8 mouse cellular contexts compared by ENCODE assay signal in the genomic region with DNA sequence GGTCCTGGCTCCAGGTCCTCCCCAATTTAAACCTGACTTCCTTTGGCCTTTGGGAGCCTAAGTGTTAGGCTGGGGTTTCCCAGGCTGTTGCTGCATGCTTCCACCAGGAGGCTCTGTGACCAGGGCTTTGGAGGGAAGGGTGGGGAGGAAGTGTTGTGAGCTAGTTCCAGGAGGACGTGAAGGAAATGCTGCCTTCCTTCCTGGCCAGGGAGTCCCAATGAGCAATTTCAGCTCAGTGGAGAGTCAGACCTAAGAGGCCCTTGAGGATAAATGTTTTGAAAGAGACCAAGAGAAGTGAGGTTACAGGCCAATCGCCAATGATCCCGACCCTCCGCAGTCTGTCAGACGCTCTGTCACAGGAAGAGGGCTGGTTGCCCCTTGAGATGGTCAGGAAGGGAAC. TPM values are rescaled to one million over a fixed set of nuclear protein-coding genes. Genes with fewer than 3 reads are reported as not detected.
A peak's percentile ranks its signal among the peaks of the same experiment; 100 is the strongest.
DNase-seq lines count a peak whose midpoint lies in the region; ATAC-seq and TF ChIP-seq lines count a peak whose summit lies in the region.

No protein-coding gene starts in this region.

- DNase-seq in urinary bladder, adult 18-20 months (ENCODE audit: low spot score in 2 of 2): peak; percentile 32 to 63
- DNase-seq in urinary bladder, postnatal 10 days (ENCODE audit: low spot score): no peak
- peak; percentile 77 for DNase-seq in embryo, embryonic 10.5 days (ENCODE audit: low spot score)
- peak; percentile 62 to 79 for DNase-seq in gastrocnemius, postnatal 36 days
- DNase-seq in limb, embryonic 11.5 days (ENCODE audit: low spot score): peak; percentile 64
- peak; percentile 70 for DNase-seq in stomach, postnatal 0 days (ENCODE audit: low spot score)

- H3K4me3 ChIP-seq in intestine, embryonic 15.5 days (replicated peaks): no peak overlapping the region
- H3K4me3 ChIP-seq in limb, embryonic 11.5 days (ENCODE audit: low read depth, low read length): no peak overlapping the region
- no peak overlapping the region for H3K4me3 ChIP-seq in midbrain, embryonic 13.5 days (replicated peaks)
- H3K4me3 ChIP-seq in stomach, postnatal 0 days (ENCODE audit: low read depth, low read length): no peak overlapping the region

- peaks cover 18% of the 10 kb centered on the region for H3K4me1 ChIP-seq in intestine, embryonic 15.5 days (replicated peaks)
- H3K4me1 ChIP-seq in limb, embryonic 11.5 days (ENCODE audit: control insufficient read depth, insufficient read depth, low read length): 0 out of 2 replicates have a peak, but pooled peaks cover 2% of the 10 kb centered on the region
- peaks cover 10% of the 10 kb centered on the region for H3K4me1 ChIP-seq in midbrain, embryonic 13.5 days (replicated peaks)
- H3K4me1 ChIP-seq in stomach, postnatal 0 days (replicated peaks; ENCODE audit: control insufficient read depth, insufficient read depth): 0 out of 2 replicates have a peak, but pooled peaks cover 2% of the 10 kb centered on the region

- peak; percentile 42 for ATAC-seq in intestine, embryonic 15.5 days
- no peak for ATAC-seq in limb, embryonic 11.5 days (ENCODE audit: insufficient number of reproducible peaks, low FRiP score, low TSS enrichment, low read depth)
- ATAC-seq in midbrain, embryonic 13.5 days: peak; percentile 15; the same call in 1 of the 2 replicates
- ATAC-seq in stomach, postnatal 0 days (ENCODE audit: low FRiP score, low TSS enrichment): peak; percentile 68

- H3K27me3 ChIP-seq in intestine, embryonic 15.5 days (replicated peaks): no peaks in the 10 kb centered on the region
- H3K27me3 ChIP-seq in limb, embryonic 11.5 days (ENCODE audit: control insufficient read depth, insufficient read depth, low read length): 0 out of 2 replicates have a peak, but pooled peaks cover 3% of the 10 kb centered on the region
- peaks cover 20% of the 10 kb centered on the region for H3K27me3 ChIP-seq in midbrain, embryonic 13.5 days
- H3K27me3 ChIP-seq in stomach, postnatal 0 days (ENCODE audit: control insufficient read depth, insufficient read depth, low read length): no peaks in the 10 kb centered on the region

- H3K4me2 ChIP-seq in intestine, embryonic 15.5 days (replicated peaks): peak overlapping the region; percentile 42
- H3K4me2 ChIP-seq in limb, embryonic 11.5 days (ENCODE audit: low read depth, severe bottlenecking): peak overlapping the region; percentile 27; the same call in 1 of the 2 replicates
- peak overlapping the region; percentile 23 for H3K4me2 ChIP-seq in midbrain, embryonic 13.5 days (replicated peaks)
- H3K4me2 ChIP-seq in stomach, postnatal 0 days (replicated peaks; ENCODE audit: low read depth): peak overlapping the region; percentile 24; the same call in 1 of the 2 replicates

- WGBS in intestine, embryonic 15.5 days: 31% methylated on average over 5 of the region's 5 CpGs
- WGBS in limb, embryonic 11.5 days: 28% methylated on average over 5 of the region's 5 CpGs
- 24% methylated on average over 5 of the region's 5 CpGs for WGBS in midbrain, embryonic 13.5 days
- 27% methylated on average over 5 of the region's 5 CpGs for WGBS in stomach, postnatal 0 days

- no peak for TF ChIP-seq EP300 in stomach, postnatal 0 days (optimal IDR thresholded peaks at IDR 0.05)

- intact Hi-C loops in gastrocnemius, postnatal 36 days (cut with DNase I): loop anchor here (2.0 to 5.0 kb wide), 2 partner anchors 29 to 339 kb away; partner anchors contain the start of gene C130074G19Rik

- no peaks in the 10 kb centered on the region for H3K36me3 ChIP-seq in intestine, embryonic 15.5 days
- no peaks in the 10 kb centered on the region for H3K36me3 ChIP-seq in limb, embryonic 11.5 days (ENCODE audit: control insufficient read depth, insufficient read depth, low read length)
- no peaks in the 10 kb centered on the region for H3K36me3 ChIP-seq in midbrain, embryonic 13.5 days
- no peaks in the 10 kb centered on the region for H3K36me3 ChIP-seq in stomach, postnatal 0 days (ENCODE audit: control insufficient read depth, insufficient read depth, low read length)

- peak overlapping the region; percentile 33 for H3K27ac ChIP-seq in intestine, embryonic 15.5 days
- H3K27ac ChIP-seq in limb, embryonic 11.5 days (replicated peaks; ENCODE audit: low read depth, low read length): no peak overlapping the region
- no peak overlapping the region for H3K27ac ChIP-seq in midbrain, embryonic 13.5 days
- H3K27ac ChIP-seq in stomach, postnatal 0 days (replicated peaks): peak overlapping the region; percentile 58

- TF ChIP-seq CTCF in stomach, postnatal 0 days (IDR thresholded peaks at IDR 0.05; ENCODE audit: low read depth): peak; percentile 94

- no peak overlapping the region for H3K9ac ChIP-seq in intestine, embryonic 15.5 days
- H3K9ac ChIP-seq in limb, embryonic 11.5 days (ENCODE audit: low read length): no peak overlapping the region
- H3K9ac ChIP-seq in midbrain, embryonic 13.5 days (replicated peaks): no peak overlapping the region
- H3K9ac ChIP-seq in stomach, postnatal 0 days (ENCODE audit: low read length): no peak overlapping the region

- no peaks in the 10 kb centered on the region for H3K9me3 ChIP-seq in intestine, embryonic 15.5 days
- H3K9me3 ChIP-seq in limb, embryonic 11.5 days (ENCODE audit: control insufficient read depth, low read length): no peaks in the 10 kb centered on the region
- no peaks in the 10 kb centered on the region for H3K9me3 ChIP-seq in midbrain, embryonic 13.5 days
- H3K9me3 ChIP-seq in stomach, postnatal 0 days (ENCODE audit: control insufficient read depth, low read length): no peaks in the 10 kb centered on the region

RNA-seq across cellular contexts. Expression of gene Marc2, which starts 7.1 kb away (rescaled TPM):
- total RNA-seq in gastrocnemius, postnatal 36 days (2021): 100 to 1,000 TPM; 124 to 142 TPM
- 361 and 402 TPM in 2 replicates for polyA plus RNA-seq in intestine, embryonic 15.5 days (2015; fragmentation: Nextera tagmentation; extraction: Ambion mirVana)
- 110 and 112 TPM in 2 replicates for polyA plus RNA-seq in limb, embryonic 11.5 days (2014; fragmentation: Nextera tagmentation; extraction: Ambion mirVana)
- polyA plus RNA-seq in midbrain, embryonic 13.5 days (2015; fragmentation: Nextera tagmentation; extraction: Ambion mirVana): 93.0 and 95.2 TPM in 2 replicates
- polyA plus RNA-seq in stomach, postnatal 0 days (2015; fragmentation: Nextera tagmentation; extraction: Ambion mirVana): 197 and 217 TPM in 2 replicates

RNA-seq across cellular contexts. Expression of gene C130074G19Rik, which starts 29.7 kb away (rescaled TPM):
- total RNA-seq in gastrocnemius, postnatal 36 days (2021): 10 to 100 TPM; 12.0 to 12.4 TPM
- polyA plus RNA-seq in intestine, embryonic 15.5 days (2015; fragmentation: Nextera tagmentation; extraction: Ambion mirVana): 2.3 and 2.7 TPM in 2 replicates
- 0.62 and 0.99 TPM in 2 replicates for polyA plus RNA-seq in limb, embryonic 11.5 days (2014; fragmentation: Nextera tagmentation; extraction: Ambion mirVana)
- polyA plus RNA-seq in midbrain, embryonic 13.5 days (2015; fragmentation: Nextera tagmentation; extraction: Ambion mirVana): 0.85 and 1.2 TPM in 2 replicates
- polyA plus RNA-seq in stomach, postnatal 0 days (2015; fragmentation: Nextera tagmentation; extraction: Ambion mirVana): 1.9 TPM in 2 replicates

RNA-seq across cellular contexts. Expression of gene Marc1, which starts 42.2 kb away (rescaled TPM):
- total RNA-seq in gastrocnemius, postnatal 36 days (2021): under 1 TPM; 0.22 to 0.36 TPM
- polyA plus RNA-seq in intestine, embryonic 15.5 days (2015; fragmentation: Nextera tagmentation; extraction: Ambion mirVana): 0.86 and 0.88 TPM in 2 replicates
- not detected in 2 replicates for polyA plus RNA-seq in limb, embryonic 11.5 days (2014; fragmentation: Nextera tagmentation; extraction: Ambion mirVana)
- polyA plus RNA-seq in midbrain, embryonic 13.5 days (2015; fragmentation: Nextera tagmentation; extraction: Ambion mirVana): not detected in 2 replicates
- 0.32 and 0.65 TPM in 2 replicates for polyA plus RNA-seq in stomach, postnatal 0 days (2015; fragmentation: Nextera tagmentation; extraction: Ambion mirVana)

Comparison
In these comparisons a context has a peak if more than half of its experiments do, and no peak if none do; other contexts are left out.
1. H3K27ac ChIP-seq: peak in intestine, embryonic 15.5 days (single experiment) and stomach, postnatal 0 days (single experiment); none in limb, embryonic 11.5 days (single experiment) and midbrain, embryonic 13.5 days (single experiment).
2. Peak in every context shown above with its lines, with median percentiles within 50 percentile points of each other: H3K4me2 ChIP-seq.